Mouse (Mus musculus) heart, embryonic 14.5 days (tissue): Measurements from ENCODE around the gene Bid. TPM values are rescaled to one million over a fixed set of nuclear protein-coding genes. Genes with fewer than 3 reads are reported as not detected.

Experiments
- ATAC-seq: fragments of 200-750 bp; cut with Nextera tagmentation; 2 replicates; pipeline ENCODE4 v1.8.0; 2017; ENCODE audit warnings: low read depth, moderate TSS enrichment; ENCODE audit not compliant: insufficient number of reproducible peaks, insufficient read depth, low FRiP score
- H3K27ac ChIP-seq, 2 experiments: fragments of 200-500 bp in 1 of 2; fragments of 300-500 bp in 1 of 2; sonication (generic) in 1 of 2; replicated peaks in 1 of 2; 2 replicates each; pipeline ENCODE4 v1.5.1; 2012 to 2014; ENCODE audit warnings: low read depth in 2 of 2, low read length in 2 of 2, control low read depth in 1 of 2, mild to moderate bottlenecking in 1 of 2, mixed read lengths in 1 of 2; ENCODE audit not compliant: control insufficient read depth in 1 of 2, insufficient read depth in 1 of 2
- H3K27me3 ChIP-seq: fragments of 300-500 bp; sonication (generic); 2 replicates; pipeline ENCODE4 v1.6.1; 2014; ENCODE audit warnings: mild to moderate bottlenecking, low read length, control low read depth; ENCODE audit not compliant: control insufficient read depth, insufficient read depth
- H3K36me3 ChIP-seq: fragments of 300-500 bp; sonication (generic); 2 replicates; pipeline ENCODE4 v1.6.1; 2014; ENCODE audit warnings: mild to moderate bottlenecking, control low read depth, low read length, mixed read lengths; ENCODE audit not compliant: control insufficient read depth, insufficient read depth
- H3K4me1 ChIP-seq, 2 experiments: fragments of 200-500 bp in 1 of 2; fragments of 300-500 bp in 1 of 2; sonication (generic) in 1 of 2; 2 replicates each; pipeline ENCODE4 v1.6.1; 2012 to 2014; ENCODE audit warnings: low read length in 2 of 2, control low read depth in 1 of 2, mixed read lengths in 1 of 2; ENCODE audit not compliant: control insufficient read depth in 2 of 2, insufficient read depth in 2 of 2
- H3K4me2 ChIP-seq: fragments of 300-500 bp; sonication (generic); 2 replicates; pipeline ENCODE4 v1.6.1; 2014; ENCODE audit warnings: mild to moderate bottlenecking, low read length
- H3K4me3 ChIP-seq, 2 experiments: fragments of 200-500 bp in 1 of 2; fragments of 300-500 bp in 1 of 2; sonication (generic) in 1 of 2; 2 replicates each; pipeline ENCODE4 v1.5.1; 2012 to 2014; ENCODE audit warnings: low read length in 2 of 2, mild to moderate bottlenecking in 2 of 2, control low read depth in 1 of 2, low read depth in 1 of 2, moderate library complexity in 1 of 2; ENCODE audit not compliant: control insufficient read depth in 1 of 2, insufficient read depth in 1 of 2
- H3K9ac ChIP-seq: fragments of 300-500 bp; sonication (generic); 2 replicates; pipeline ENCODE4 v1.6.1; 2014; ENCODE audit warnings: mild to moderate bottlenecking, low read length
- H3K9me3 ChIP-seq: fragments of 300-500 bp; sonication (generic); 2 replicates; pipeline ENCODE4 v1.6.1; 2016; ENCODE audit warnings: low read length, control low read depth; ENCODE audit not compliant: control insufficient read depth
- WGBS: fragments of 180-500 bp; shearing (Covaris S2); extraction: QIAGEN DNeasy Blood & Tissue Kit; methylation state at CpG from one replicate; pipeline ENCODE4 v1.1.7; 2014; 5-methylcytosine and 5-hydroxymethylcytosine counted together
- polyA plus RNA-seq: library from polyadenylated mRNA; unstranded; fragments of >200 nt; fragmentation: Nextera tagmentation; extraction: Ambion mirVana; gene quantifications from 2 replicates; pipeline ENCODE4 v1.2.1, GENCODE M21; 2014

Gene Bid
- 8.0 and 9.1 TPM in 2 replicates for polyA plus RNA-seq

DNA sequence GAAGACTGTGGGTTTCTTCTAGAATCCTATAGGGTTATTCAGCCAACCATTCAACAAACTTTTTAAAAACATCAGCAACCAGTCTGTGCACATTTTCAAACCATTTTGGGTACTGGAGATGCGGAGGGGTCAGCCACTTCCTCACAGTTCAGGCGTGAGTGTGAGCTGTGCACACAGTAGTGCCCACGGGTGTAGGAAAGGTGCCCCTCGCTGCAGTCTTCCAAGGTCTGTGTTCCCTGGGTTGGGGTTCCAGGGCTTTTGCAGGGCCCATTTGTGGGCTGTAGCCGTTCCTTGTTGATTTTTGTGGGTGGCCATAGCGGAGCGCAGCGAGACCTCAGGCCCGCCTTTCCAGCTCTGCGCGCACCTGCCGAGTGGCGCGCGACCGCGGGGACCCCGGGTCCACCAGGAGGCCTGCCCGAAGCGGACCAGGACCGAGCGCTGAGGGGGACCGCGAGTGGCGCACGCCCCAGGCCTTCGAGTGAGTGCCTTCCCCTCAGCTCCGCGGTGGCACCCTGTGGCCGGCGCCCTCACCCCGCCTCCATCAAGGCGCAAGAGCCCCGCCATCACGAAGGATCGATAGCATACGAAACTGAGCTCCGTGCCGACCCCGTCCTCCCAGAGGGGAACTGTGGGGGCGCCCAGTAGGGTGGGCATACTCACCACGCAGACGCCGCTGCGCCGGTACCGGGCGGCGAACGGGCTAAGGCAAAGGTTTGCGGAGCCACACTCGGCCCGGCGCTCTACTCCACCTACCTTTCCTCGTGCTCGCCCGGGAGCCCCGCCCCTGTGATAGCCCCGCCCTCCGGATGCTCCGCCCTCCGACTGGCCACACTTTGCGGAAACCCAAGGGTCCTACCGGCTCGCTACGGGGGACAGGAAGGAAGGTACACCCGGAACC is at the start of gene Bid:
TSS of gene Bid (minus strand) at position 780 of the 898 bp plus-strand sequence.
- H3K4me2 ChIP-seq: peak within 1 kb of the TSS; percentile 98
- WGBS: 1% methylated on average over 64 of the region's 67 CpGs
- peaks cover 5% of the 10 kb centered on the region; the same call in 1 of the 2 replicates for H3K27me3 ChIP-seq
- peak within 1 kb of the TSS; percentile 48 to 50 for H3K4me3 ChIP-seq
- H3K9me3 ChIP-seq: peaks cover 3% of the 10 kb centered on the region; the same call in 1 of the 2 replicates
- H3K9ac ChIP-seq: peak within 1 kb of the TSS; percentile 72
- H3K36me3 ChIP-seq: no peaks in the 10 kb centered on the region
- peaks cover 10 to 16% of the 10 kb centered on the region in 2 experiments for H3K4me1 ChIP-seq
- H3K27ac ChIP-seq: no peak within 1 kb of the TSS
- peak; percentile 90 for ATAC-seq

DNA sequence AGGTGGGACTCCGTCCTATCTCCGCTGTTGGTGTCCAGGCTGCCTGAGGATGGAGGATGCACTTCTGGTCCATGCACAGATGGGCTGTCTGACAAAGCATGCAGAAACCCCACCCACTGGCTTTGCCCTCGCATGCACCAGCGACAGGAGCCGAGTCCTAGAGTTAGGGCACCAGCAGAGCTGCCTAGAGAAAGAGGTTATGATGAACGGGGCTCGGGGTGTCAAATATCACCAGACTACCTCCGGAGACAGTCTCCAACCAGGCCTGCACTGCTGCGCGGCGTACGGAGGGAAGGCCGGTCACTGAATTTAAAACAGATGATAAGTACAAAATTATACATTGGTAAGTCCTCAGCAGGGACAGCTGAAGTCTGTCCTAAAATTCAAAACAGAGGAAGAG is 49.2 kb upstream of the Bid start:
- Histone ChIP-seq H3K4me2 (no peak overlapping the region), H3K36me3 (peaks cover 64% of the 10 kb centered on the region), H3K9ac (no peak overlapping the region), H3K27me3 (no peaks in the 10 kb centered on the region), H3K27ac (no peak overlapping the region), H3K9me3 (no peaks in the 10 kb centered on the region), H3K4me3 (no peak overlapping the region), H3K4me1 (no peaks in the 10 kb centered on the region)
- 77% methylated on average over 13 of the region's 13 CpGs for WGBS
- no peak for ATAC-seq

DNA sequence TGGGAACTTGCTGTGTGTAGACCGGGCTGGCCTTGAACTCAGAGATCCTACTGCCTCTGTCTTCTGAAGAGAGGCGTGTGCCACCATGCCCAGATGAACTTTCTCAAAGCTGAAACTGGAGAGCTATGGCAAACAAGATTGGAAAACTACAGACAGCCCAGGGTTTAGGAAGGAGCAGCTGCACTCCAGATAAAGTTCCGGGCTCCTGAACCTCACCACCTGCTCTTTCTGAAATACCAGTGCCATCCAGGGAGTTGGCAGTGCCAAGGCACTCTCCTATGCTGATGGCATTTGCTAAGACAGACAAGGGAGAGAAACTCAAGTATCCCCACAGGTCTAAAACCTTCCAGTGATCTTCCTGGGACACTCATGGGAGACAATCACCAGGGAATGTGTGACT is 47.5 kb upstream of the Bid start:
- H3K4me2 ChIP-seq: no peak overlapping the region
- no peaks in the 10 kb centered on the region for H3K27me3 ChIP-seq
- no peaks in the 10 kb centered on the region for H3K9me3 ChIP-seq
- H3K9ac ChIP-seq: no peak overlapping the region
- H3K36me3 ChIP-seq: peaks cover 64% of the 10 kb centered on the region
- H3K4me3 ChIP-seq: no peak overlapping the region
- 98% methylated on average over 3 of the region's 3 CpGs for WGBS
- ATAC-seq: no peak
- H3K4me1 ChIP-seq: no peaks in the 10 kb centered on the region
- no peak overlapping the region for H3K27ac ChIP-seq

DNA sequence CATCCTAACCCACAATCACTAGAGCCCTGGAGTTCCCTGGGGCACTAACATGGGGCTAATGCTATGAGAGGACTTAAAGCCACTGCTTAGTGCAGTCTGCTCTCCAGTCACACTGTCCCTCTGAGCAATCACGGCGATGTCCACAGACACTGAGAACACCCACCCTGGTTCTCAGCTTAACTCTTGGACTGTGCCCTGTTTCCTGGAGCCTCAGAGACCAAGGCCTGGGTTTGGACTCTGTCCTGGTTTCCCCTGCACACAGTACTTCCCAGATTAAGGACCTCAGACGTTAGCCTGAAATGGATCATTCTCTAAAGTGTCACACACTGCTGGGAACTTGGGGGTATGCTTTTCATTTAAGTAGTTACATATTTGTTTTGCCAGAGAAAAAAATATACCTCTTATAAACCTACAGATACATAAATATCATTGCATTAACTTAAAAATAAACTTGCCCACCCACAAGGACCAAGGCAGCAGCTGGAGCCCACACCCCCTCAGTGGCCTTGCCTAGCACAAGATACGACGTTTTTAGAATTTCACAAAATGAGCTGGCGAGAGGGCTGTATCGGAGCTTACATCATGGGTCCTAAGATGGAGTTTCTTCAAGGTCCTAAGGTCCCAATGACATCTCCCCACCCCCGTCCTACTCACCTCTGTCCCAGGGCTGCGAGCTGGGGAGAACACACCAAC is 43.8 kb upstream of the Bid start:
- Histone ChIP-seq H3K27me3 (no peaks in the 10 kb centered on the region), H3K4me3 (no peak overlapping the region), H3K4me2 (no peak overlapping the region), H3K36me3 (peaks cover 84% of the 10 kb centered on the region), H3K27ac (no peak overlapping the region), H3K4me1 (no peaks in the 10 kb centered on the region), H3K9me3 (no peaks in the 10 kb centered on the region), H3K9ac (no peak overlapping the region)
- 90% methylated on average over 9 of the region's 9 CpGs for WGBS
- no peak for ATAC-seq

DNA sequence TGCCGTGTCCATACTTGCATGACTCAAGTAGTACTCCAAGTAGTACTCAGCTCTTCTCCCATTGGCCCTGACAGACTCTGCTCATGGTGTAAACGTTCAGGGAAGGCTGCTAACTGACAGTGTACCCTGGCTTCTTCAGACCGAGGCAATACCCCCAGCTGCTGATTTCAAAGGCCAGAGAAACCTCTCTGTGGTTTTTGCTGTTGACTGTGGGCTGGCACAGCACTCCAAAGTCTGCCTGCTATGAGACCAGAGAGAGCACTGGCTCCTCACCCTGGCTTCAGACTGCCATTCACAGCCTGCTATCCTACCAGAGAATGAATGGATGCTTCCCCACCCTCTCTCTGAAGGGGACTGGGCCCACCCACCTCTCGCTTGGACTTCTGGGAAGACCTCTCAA is 40.7 kb upstream of the Bid start:
- H3K4me1 ChIP-seq: no peaks in the 10 kb centered on the region
- H3K27me3 ChIP-seq: no peaks in the 10 kb centered on the region
- ATAC-seq: no peak
- no peak overlapping the region for H3K4me2 ChIP-seq
- H3K9ac ChIP-seq: no peak overlapping the region
- peaks cover 99% of the 10 kb centered on the region for H3K36me3 ChIP-seq
- 75% methylated on average over 4 of the region's 4 CpGs for WGBS
- H3K9me3 ChIP-seq: no peaks in the 10 kb centered on the region
- no peak overlapping the region for H3K4me3 ChIP-seq
- H3K27ac ChIP-seq: no peak overlapping the region

DNA sequence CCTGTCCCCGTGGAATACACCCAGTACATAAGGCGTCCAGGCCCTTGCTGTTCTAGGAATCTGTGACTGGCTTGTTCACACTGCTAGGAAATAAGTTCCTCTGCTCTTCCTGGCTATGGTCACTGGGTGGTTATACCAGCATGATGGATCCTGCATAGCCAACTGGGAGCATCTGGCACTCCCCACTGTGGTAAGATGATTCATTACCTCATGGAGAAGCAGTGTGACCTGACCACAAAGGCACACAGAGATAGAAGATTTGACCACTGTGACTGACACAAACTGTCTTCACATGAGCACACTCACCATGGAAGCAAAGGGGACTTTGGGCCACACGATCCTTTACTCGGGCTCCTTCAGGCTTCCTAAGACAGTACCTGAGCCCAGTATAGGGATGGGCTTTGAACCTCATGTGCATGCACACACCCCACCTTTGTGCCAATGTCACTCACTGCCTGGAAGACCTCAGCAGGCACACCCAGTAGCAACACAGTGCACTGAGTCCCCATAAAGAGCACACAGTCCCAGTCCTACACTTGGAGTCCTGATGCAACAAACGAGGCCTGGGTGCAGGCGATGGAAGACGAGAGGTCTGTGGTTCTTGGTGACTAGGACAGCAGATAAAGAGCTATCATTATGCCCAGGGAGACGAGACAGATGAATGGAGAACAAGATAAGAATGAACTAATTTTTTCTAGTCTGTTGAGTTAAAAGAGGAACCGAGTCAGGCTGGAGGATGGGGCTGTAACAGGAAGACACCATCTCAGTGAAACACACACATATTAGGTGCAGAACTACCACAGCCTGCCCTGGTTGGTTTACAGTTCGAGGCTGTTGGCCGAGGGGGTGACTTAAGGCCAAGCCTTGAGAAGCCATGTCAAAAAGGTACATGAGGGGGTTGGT is 39.9 kb upstream of the Bid start:
- Histone ChIP-seq H3K4me2 (no peak overlapping the region), H3K27me3 (no peaks in the 10 kb centered on the region), H3K4me3 (no peak overlapping the region), H3K36me3 (peaks cover 99% of the 10 kb centered on the region), H3K9ac (no peak overlapping the region), H3K4me1 (no peaks in the 10 kb centered on the region), H3K9me3 (no peaks in the 10 kb centered on the region), H3K27ac (no peak overlapping the region)
- 75% methylated on average over 11 of the region's 11 CpGs for whole genome bisulfite sequencing
- no peak for ATAC-seq

DNA sequence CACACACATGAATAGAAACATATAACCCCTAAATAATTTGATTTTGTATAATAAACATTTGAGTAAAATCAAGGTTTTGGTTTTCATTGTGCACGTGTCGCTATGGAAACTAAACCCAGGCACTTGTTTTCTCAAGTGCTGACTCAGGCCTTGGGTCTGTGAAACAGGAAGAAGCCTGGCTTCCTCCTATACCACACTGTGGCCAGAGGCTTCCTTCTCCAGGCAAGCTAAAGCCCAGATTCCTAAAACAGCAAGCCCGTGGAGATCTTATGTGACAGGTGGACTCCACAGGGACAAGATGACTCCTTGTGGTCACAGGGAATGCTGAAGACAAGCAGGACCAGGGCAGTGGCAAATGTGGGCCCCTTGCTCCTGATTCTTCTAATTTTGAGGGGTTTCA is 38.6 kb upstream of the Bid start:
- WGBS: 66% methylated on average over 3 of the region's 3 CpGs
- Histone ChIP-seq H3K4me2 (no peak overlapping the region), H3K27me3 (no peaks in the 10 kb centered on the region), H3K36me3 (peaks cover 98% of the 10 kb centered on the region), H3K9ac (no peak overlapping the region), H3K27ac (no peak overlapping the region), H3K4me3 (no peak overlapping the region), H3K9me3 (no peaks in the 10 kb centered on the region), H3K4me1 (no peaks in the 10 kb centered on the region)
- no peak for ATAC-seq
